Mouse (Mus musculus) myocyte (in vitro differentiated cells): Measurements from ENCODE around the gene Rhbdf1. TPM values are rescaled to one million over a fixed set of nuclear protein-coding genes. Genes with fewer than 3 reads are reported as not detected.

Experiments
- H3K27me3 ChIP-seq: one replicate; pipeline ENCODE4 v1.6.1; 2011; ENCODE audit not compliant: control insufficient read depth, insufficient read depth, insufficient read length
- H3K36me3 ChIP-seq: one replicate; pipeline ENCODE4 v1.6.1; 2011; ENCODE audit not compliant: control insufficient read depth, insufficient read depth
- H3K4me2 ChIP-seq: one replicate; pipeline ENCODE4 v1.6.1; 2011; ENCODE audit warnings: low read depth, control low read depth
- H3K4me3 ChIP-seq: one replicate; pipeline ENCODE4 v1.5.1; 2011; ENCODE audit warnings: mild to moderate bottlenecking, control low read depth, moderate library complexity
- H3K79me2 ChIP-seq: one replicate; pipeline ENCODE4 v1.6.1; 2011; ENCODE audit not compliant: control insufficient read depth, insufficient read depth
- H3ac ChIP-seq: one replicate; pipeline ENCODE4 v1.6.1; 2011; ENCODE audit not compliant: control insufficient read depth, insufficient read length
- CEBPB ChIP-seq: IDR thresholded peaks from 2 replicates; pipeline ENCODE4 v1.6.1; 2011; ENCODE audit warnings: mild to moderate bottlenecking, moderate library complexity; ENCODE audit not compliant: poor library complexity, insufficient read depth, severe bottlenecking
- E2F4 ChIP-seq: IDR thresholded peaks from one replicate; pipeline ENCODE4 v1.6.1; 2011; ENCODE audit warnings: mild to moderate bottlenecking, control low read depth, moderate library complexity; ENCODE audit not compliant: insufficient read depth
- MAX ChIP-seq: IDR thresholded peaks from one replicate; pipeline ENCODE4 v1.6.1; 2011; ENCODE audit warnings: low read depth, mild to moderate bottlenecking, control low read depth
- MYOD1 ChIP-seq, 3 experiments: IDR thresholded peaks; one replicate each; pipeline ENCODE4 v1.6.1; 2011; ENCODE audit warnings: control low read depth in 2 of 3, low read depth in 2 of 3, mild to moderate bottlenecking in 2 of 3, moderate library complexity in 1 of 3; ENCODE audit not compliant: insufficient read length in 2 of 3, control insufficient read depth in 1 of 3
- MYOG ChIP-seq, 3 experiments: IDR thresholded peaks; one replicate each; pipeline ENCODE4 v1.6.1; 2011; ENCODE audit warnings: control low read depth in 2 of 3, low read depth in 2 of 3, mild to moderate bottlenecking in 2 of 3; ENCODE audit not compliant: insufficient read length in 2 of 3, control insufficient read depth in 1 of 3, insufficient read depth in 1 of 3
- POLR2A ChIP-seq: IDR thresholded peaks from one replicate; pipeline ENCODE4 v1.6.1; 2011; ENCODE audit warnings: low read depth, mild to moderate bottlenecking, control low read depth, moderate library complexity; ENCODE audit not compliant: insufficient read length
- POLR2AphosphoS2 ChIP-seq: IDR thresholded peaks from one replicate; pipeline ENCODE4 v1.6.1; 2011; ENCODE audit warnings: low read depth, control low read depth; ENCODE audit not compliant: insufficient read length
- REST ChIP-seq: IDR thresholded peaks from one replicate; pipeline ENCODE4 v1.6.1; 2011; ENCODE audit warnings: mild to moderate bottlenecking, control low read depth, moderate library complexity; ENCODE audit not compliant: insufficient read depth, insufficient read length
- SRF ChIP-seq: IDR thresholded peaks from one replicate; pipeline ENCODE4 v1.6.1; 2011; ENCODE audit warnings: low read depth; ENCODE audit not compliant: control insufficient read depth, insufficient read length
- TCF12 ChIP-seq: IDR thresholded peaks from one replicate; pipeline ENCODE4 v1.6.1; 2011; ENCODE audit warnings: mild to moderate bottlenecking, control low read depth; ENCODE audit not compliant: poor library complexity, insufficient read depth, severe bottlenecking
- TCF3 ChIP-seq: IDR thresholded peaks from one replicate; pipeline ENCODE4 v1.6.1; 2011; ENCODE audit warnings: low read depth, control low read depth; ENCODE audit not compliant: insufficient read length
- USF1 ChIP-seq: IDR thresholded peaks from one replicate; pipeline ENCODE4 v1.6.1; 2011; ENCODE audit warnings: low read depth, mild to moderate bottlenecking, control low read depth, moderate library complexity
- polyA plus RNA-seq: library from polyadenylated mRNA; unstranded; fragments of >200 nt; fragmentation: generic; extraction: Trizol; gene quantifications from one replicate; pipeline ENCODE4 v1.2.1, GENCODE M21; 2012; ENCODE audit warnings: missing spikeins

Gene Rhbdf1
- polyA plus RNA-seq, 1 experiment, result 73.3 TPM

GRCm38 (mm10) chr11:32190603-32191110 is 31.4 kb downstream of the Rhbdf1 start:
- Histone ChIP-seq H3K79me2 (no peaks in the 10 kb centered on the region), H3K4me3 (no peak overlapping the region), H3K36me3 (no peaks in the 10 kb centered on the region), H3K27me3 (peaks cover 44% of the 10 kb centered on the region), H3ac (no peak overlapping the region), H3K4me2 (no peak overlapping the region)
- TF ChIP-seq MAX, result no peak
- no peak for TF ChIP-seq SRF
- TF ChIP-seq E2F4, result no peak
- no peak for TF ChIP-seq CEBPB
- TF ChIP-seq TCF3, result no peak
- no peak for TF ChIP-seq REST
- TF ChIP-seq MYOD1 (IDR thresholded peaks at IDR 0.05; ENCODE audit: control insufficient read depth in 1 of 3, insufficient read length in 2 of 3, low read depth in 2 of 3), result no peak
- TF ChIP-seq POLR2A, result no peak
- TF ChIP-seq MYOG (IDR thresholded peaks at IDR 0.05; ENCODE audit: control insufficient read depth in 1 of 3, insufficient read depth in 1 of 3, insufficient read length in 2 of 3, low read depth in 2 of 3), result no peak
- no peak for TF ChIP-seq TCF12
- TF ChIP-seq USF1, result no peak
- no peak for TF ChIP-seq POLR2AphosphoS2

GRCm38 (mm10) chr11:32190119-32190518 is 32.0 kb downstream of the Rhbdf1 start:
- Histone ChIP-seq H3ac (no peak overlapping the region), H3K27me3 (peaks cover 44% of the 10 kb centered on the region), H3K36me3 (no peaks in the 10 kb centered on the region), H3K4me3 (no peak overlapping the region), H3K79me2 (no peaks in the 10 kb centered on the region), H3K4me2 (no peak overlapping the region)
- TF ChIP-seq MAX (no peak), TCF3 (no peak), POLR2AphosphoS2 (no peak), MYOG (IDR thresholded peaks at IDR 0.05; ENCODE audit: control insufficient read depth in 1 of 3, insufficient read depth in 1 of 3, insufficient read length in 2 of 3, low read depth in 2 of 3) (no peak), TCF12 (no peak), USF1 (no peak), POLR2A (no peak), REST (no peak), E2F4 (no peak), CEBPB (no peak), SRF (no peak), MYOD1 (IDR thresholded peaks at IDR 0.05; ENCODE audit: control insufficient read depth in 1 of 3, insufficient read length in 2 of 3, low read depth in 2 of 3) (no peak)

- Histone ChIP-seq H3ac (no peak overlapping the region), H3K79me2 (no peaks in the 10 kb centered on the region), H3K27me3 (peaks cover 44% of the 10 kb centered on the region), H3K4me3 (no peak overlapping the region), H3K36me3 (no peaks in the 10 kb centered on the region), H3K4me2 (no peak overlapping the region)
- TF ChIP-seq TCF12 (no peak), E2F4 (no peak), POLR2A (no peak), USF1 (no peak), TCF3 (no peak), MYOD1 (IDR thresholded peaks at IDR 0.05; ENCODE audit: control insufficient read depth in 1 of 3, insufficient read length in 2 of 3, low read depth in 2 of 3) (no peak), MAX (no peak), POLR2AphosphoS2 (no peak), SRF (no peak)
These were observed 32.7 kb downstream of the Rhbdf1 start for GRCm38 (mm10) chr11:32189434-32189833.

GRCm38 (mm10) chr11:32188881-32189280 is 33.2 kb downstream of the Rhbdf1 start:
- Histone ChIP-seq H3K79me2 (no peaks in the 10 kb centered on the region), H3K4me3 (no peak overlapping the region), H3K27me3 (peaks cover 42% of the 10 kb centered on the region), H3ac (no peak overlapping the region), H3K36me3 (no peaks in the 10 kb centered on the region), H3K4me2 (no peak overlapping the region)
- TF ChIP-seq SRF (no peak), TCF3 (no peak), POLR2A (no peak), CEBPB (no peak), MYOD1 (IDR thresholded peaks at IDR 0.05; ENCODE audit: control insufficient read depth in 1 of 3, insufficient read length in 2 of 3, low read depth in 2 of 3) (no peak), POLR2AphosphoS2 (no peak), USF1 (no peak), E2F4 (no peak), MYOG (IDR thresholded peaks at IDR 0.05; ENCODE audit: control insufficient read depth in 1 of 3, insufficient read depth in 1 of 3, insufficient read length in 2 of 3, low read depth in 2 of 3) (no peak), TCF12 (no peak), REST (no peak), MAX (no peak)
